Mouse (Mus musculus) midbrain, postnatal 0 days (tissue): Measurements from ENCODE around the gene Mogat2. TPM values are rescaled to one million over a fixed set of nuclear protein-coding genes. Genes with fewer than 3 reads are reported as not detected.

Experiments
- ATAC-seq: fragments of 200-750 bp; cut with Nextera tagmentation; 2 replicates; pipeline ENCODE4 v1.8.0; 2017; ENCODE audit warnings: moderate number of reproducible peaks, mild to moderate bottlenecking, moderate TSS enrichment, moderate library complexity; ENCODE audit not compliant: low FRiP score
- DNase-seq: peaks from one replicate; pipeline ENCODE4 v3.0.0-alpha.2; 2015; ENCODE audit warnings: low spot score
- H3K27ac ChIP-seq: fragments of 300-500 bp; sonication (generic); 2 replicates; pipeline ENCODE4 v1.5.1; 2014; ENCODE audit warnings: low read depth, mild to moderate bottlenecking, low read length, mixed read lengths
- H3K27me3 ChIP-seq: fragments of 300-500 bp; sonication (generic); 2 replicates; pipeline ENCODE4 v1.6.1; 2014; ENCODE audit warnings: low read length, control low read depth, mixed read lengths; ENCODE audit not compliant: insufficient read depth
- H3K36me3 ChIP-seq: fragments of 300-500 bp; sonication (generic); 2 replicates; pipeline ENCODE4 v1.6.1; 2014; ENCODE audit warnings: low read length, control low read depth, mixed read lengths; ENCODE audit not compliant: insufficient read depth
- H3K4me1 ChIP-seq: fragments of 300-500 bp; sonication (generic); 2 replicates; pipeline ENCODE4 v1.6.1; 2014; ENCODE audit warnings: mild to moderate bottlenecking, control low read depth, antibody characterized with exemption, low read length, mixed read lengths; ENCODE audit not compliant: insufficient read depth
- H3K4me2 ChIP-seq: fragments of 300-500 bp; sonication (generic); 2 replicates; pipeline ENCODE4 v1.6.1; 2014; ENCODE audit warnings: low read depth, mild to moderate bottlenecking, low read length, mixed read lengths; ENCODE audit not compliant: poor library complexity, severe bottlenecking
- H3K4me3 ChIP-seq: fragments of 300-500 bp; sonication (generic); 2 replicates; pipeline ENCODE4 v1.5.1; 2014; ENCODE audit warnings: low read depth, mild to moderate bottlenecking, low read length, moderate library complexity
- H3K9ac ChIP-seq: fragments of 300-500 bp; sonication (generic); replicated peaks from 2 replicates; pipeline ENCODE4 v1.6.1; 2014; ENCODE audit warnings: mild to moderate bottlenecking, low read length, moderate library complexity, mixed read lengths; ENCODE audit not compliant: poor library complexity, severe bottlenecking
- H3K9me3 ChIP-seq: fragments of 300-500 bp; sonication (generic); 2 replicates; pipeline ENCODE4 v1.6.1; 2016; ENCODE audit warnings: low read length, control low read depth
- CTCF ChIP-seq: IDR thresholded peaks from 2 replicates; pipeline ENCODE4 v1.5.1; 2016; ENCODE audit warnings: antibody characterized with exemption, mild to moderate bottlenecking
- WGBS: fragments of 180-500 bp; shearing (Covaris S2); extraction: QIAGEN DNeasy Blood & Tissue Kit; methylation state at CpG from one replicate; pipeline ENCODE4 v1.1.7; 2014; 5-methylcytosine and 5-hydroxymethylcytosine counted together
- polyA plus RNA-seq: library from polyadenylated mRNA; unstranded; fragments of >200 nt; fragmentation: Nextera tagmentation; extraction: Ambion mirVana; gene quantifications from 2 replicates; pipeline ENCODE4 v1.2.1, GENCODE M21; 2015
- total RNA-seq: library from RNA; depleted of rRNA; stranded (reverse); fragments of >200 nt; gene quantifications from 2 replicates; pipeline ENCODE4 v1.2.3, GENCODE M21; 2014

Gene Mogat2
- total and polyA plus RNA-seq, 2 experiments from 2014 or later: 0.38 TPM; not detected in 1

DNA sequence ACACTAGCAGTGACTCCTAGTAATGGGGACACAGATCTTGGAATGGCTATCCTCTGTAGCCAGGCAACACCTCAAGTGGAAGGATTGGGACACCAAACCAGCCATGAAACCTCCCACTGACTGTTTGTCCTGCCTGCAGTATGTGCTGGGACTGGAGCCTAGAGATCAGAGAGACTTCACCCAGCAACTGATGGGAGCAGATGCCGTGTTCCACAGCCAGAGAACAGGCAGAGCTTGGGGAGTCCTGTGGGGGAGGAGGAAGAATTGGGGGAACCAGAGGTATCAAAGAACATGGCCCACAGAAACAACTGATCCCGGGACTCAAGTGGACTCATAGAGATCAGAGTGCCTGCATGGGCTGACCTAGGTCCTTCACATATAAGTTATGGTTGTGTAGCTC, 24.7 kb downstream of the Mogat2 start:
- Histone ChIP-seq H3K9ac (no peak overlapping the region), H3K9me3 (no peaks in the 10 kb centered on the region), H3K4me3 (no peak overlapping the region), H3K4me2 (no peak overlapping the region), H3K27ac (no peak overlapping the region), H3K27me3 (no peaks in the 10 kb centered on the region), H3K36me3 (no peaks in the 10 kb centered on the region), H3K4me1 (no peaks in the 10 kb centered on the region)
- ATAC-seq (no peak), DNase-seq (no peak)
- TF ChIP-seq CTCF: no peak
- 88% methylated on average over 2 of the region's 2 CpGs for WGBS

DNA sequence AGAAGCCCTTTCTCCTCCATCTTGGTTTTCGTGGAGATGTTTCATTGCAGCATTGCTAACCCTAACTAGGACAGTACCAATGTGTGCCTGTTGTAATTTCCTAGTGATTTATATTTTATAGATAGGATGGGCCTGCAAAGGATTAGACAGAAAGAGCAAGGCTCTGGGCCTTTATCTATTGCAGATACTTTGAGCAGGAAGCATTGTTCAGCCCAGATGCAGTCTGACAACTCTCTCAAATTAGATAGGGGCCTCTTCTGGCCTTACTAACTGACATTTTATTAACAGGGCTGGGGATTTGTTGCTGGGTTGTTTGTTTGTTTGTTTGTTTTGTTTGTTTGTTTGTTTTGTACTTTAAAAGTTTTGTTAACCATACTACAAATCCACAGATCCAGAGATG, 25.4 kb downstream of the Mogat2 start:
- Histone ChIP-seq H3K36me3 (no peaks in the 10 kb centered on the region), H3K4me3 (no peak overlapping the region), H3K4me2 (no peak overlapping the region), H3K4me1 (no peaks in the 10 kb centered on the region), H3K9ac (no peak overlapping the region), H3K27me3 (no peaks in the 10 kb centered on the region), H3K9me3 (no peaks in the 10 kb centered on the region), H3K27ac (no peak overlapping the region)
- TF ChIP-seq CTCF: no peak
- ATAC-seq (no peak), DNase-seq (no peak)
- 85% methylated on average over 1 of the region's 1 CpGs for WGBS

DNA sequence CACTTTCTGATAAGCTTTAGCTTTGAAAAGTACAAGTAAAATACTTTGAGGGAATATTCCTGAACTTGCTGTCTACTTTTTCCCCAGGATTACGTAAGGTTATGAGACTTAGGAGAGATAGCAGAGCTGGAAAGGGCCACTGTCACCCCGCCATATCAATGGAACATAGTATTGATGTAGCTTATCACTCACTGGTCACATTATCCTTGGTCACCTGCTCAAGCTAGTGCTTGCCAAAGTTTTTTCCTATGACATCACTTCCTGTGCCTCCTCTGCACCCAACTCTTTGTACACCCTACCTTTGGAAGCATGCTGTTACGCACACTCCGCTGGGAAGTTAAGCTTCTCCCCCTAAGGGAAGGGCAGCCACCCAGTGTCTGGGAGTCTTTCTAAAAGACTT, 29.7 kb downstream of the Mogat2 start:
- no peak overlapping the region for H3K9ac ChIP-seq
- no peaks in the 10 kb centered on the region for H3K27me3 ChIP-seq
- H3K4me3 ChIP-seq: no peak overlapping the region
- H3K9me3 ChIP-seq: no peaks in the 10 kb centered on the region
- TF ChIP-seq CTCF: no peak
- H3K27ac ChIP-seq: no peak overlapping the region
- 98% methylated on average over 4 of the region's 4 CpGs for WGBS
- DNase-seq: no peak
- no peak for ATAC-seq
- H3K4me1 ChIP-seq: no peaks in the 10 kb centered on the region
- no peaks in the 10 kb centered on the region for H3K36me3 ChIP-seq
- H3K4me2 ChIP-seq: no peak overlapping the region

DNA sequence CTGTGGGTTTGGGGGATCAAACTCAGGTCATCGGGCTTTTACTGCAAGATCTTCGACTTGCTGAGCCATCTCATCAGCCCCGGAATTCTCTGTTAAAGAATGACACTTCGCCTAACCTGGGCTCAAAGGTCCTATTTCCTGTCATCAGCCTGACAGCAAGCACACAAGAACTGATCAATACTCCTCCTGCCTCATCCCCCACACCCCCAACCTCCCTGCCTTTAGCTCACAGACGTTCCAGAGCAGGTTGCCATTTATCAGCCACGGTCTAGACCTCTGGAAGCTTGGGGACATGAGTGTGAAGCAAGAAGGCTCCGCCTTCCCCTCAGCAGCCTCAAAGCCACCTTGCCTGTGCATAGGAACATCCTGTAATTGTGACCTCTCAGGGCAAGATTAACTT, 32.1 kb downstream of the Mogat2 start:
- H3K27me3 ChIP-seq: no peaks in the 10 kb centered on the region
- H3K4me3 ChIP-seq: no peak overlapping the region
- H3K36me3 ChIP-seq: no peaks in the 10 kb centered on the region
- DNase-seq (no peak), ATAC-seq (no peak)
- H3K9ac ChIP-seq: no peak overlapping the region
- H3K4me2 ChIP-seq: no peak overlapping the region
- no peaks in the 10 kb centered on the region for H3K9me3 ChIP-seq
- 85% methylated on average over 7 of the region's 7 CpGs for WGBS
- TF ChIP-seq CTCF: no peak
- H3K27ac ChIP-seq: no peak overlapping the region
- H3K4me1 ChIP-seq: no peaks in the 10 kb centered on the region

DNA sequence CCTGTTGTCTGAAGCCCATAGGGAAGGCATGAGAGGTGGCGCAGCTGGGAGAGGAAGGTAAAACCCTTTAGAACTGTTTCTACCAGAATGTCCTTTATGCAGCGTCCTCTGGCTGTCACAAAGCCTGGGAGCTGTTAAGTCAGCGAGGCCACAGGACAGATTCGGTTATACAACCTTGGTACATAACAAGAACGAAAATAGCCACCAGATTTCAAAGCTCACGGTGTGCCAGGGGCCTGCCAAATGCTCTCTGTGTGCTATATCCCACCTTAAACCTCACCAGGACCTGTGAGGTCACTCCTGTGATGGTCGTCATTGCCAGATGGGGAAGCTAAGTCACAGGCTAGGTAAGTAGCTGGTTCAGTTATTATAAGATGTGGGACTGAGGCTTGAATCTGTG, 36.3 kb downstream of the Mogat2 start:
- no peak overlapping the region for H3K27ac ChIP-seq
- H3K4me2 ChIP-seq: no peak overlapping the region
- no peaks in the 10 kb centered on the region for H3K36me3 ChIP-seq
- no peaks in the 10 kb centered on the region for H3K27me3 ChIP-seq
- no peaks in the 10 kb centered on the region for H3K4me1 ChIP-seq
- H3K9ac ChIP-seq: no peak overlapping the region
- no peaks in the 10 kb centered on the region for H3K9me3 ChIP-seq
- ATAC-seq (no peak), DNase-seq (no peak)
- 86% methylated on average over 7 of the region's 7 CpGs for WGBS
- TF ChIP-seq CTCF: no peak
- H3K4me3 ChIP-seq: no peak overlapping the region

DNA sequence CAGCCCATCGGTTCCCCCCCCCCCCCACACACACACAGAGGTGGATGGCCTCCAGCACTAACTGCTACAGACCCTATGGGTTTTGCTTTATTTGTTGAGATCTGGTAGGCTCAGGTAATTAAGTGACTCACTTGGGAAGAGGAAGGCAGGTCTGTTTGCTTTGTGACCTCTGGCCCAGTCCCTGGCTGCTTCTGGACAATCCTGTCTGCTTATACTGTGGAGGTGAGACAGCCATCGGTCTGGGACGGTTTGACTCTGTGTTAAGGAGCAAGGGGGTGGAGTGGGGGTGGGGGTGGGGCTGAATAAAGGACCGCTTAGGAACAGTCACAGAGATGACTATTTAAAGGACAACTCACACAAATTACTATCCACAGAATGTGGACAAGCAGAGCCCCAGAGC, 38.1 kb downstream of the Mogat2 start:
- no peak for TF ChIP-seq CTCF
- 55% methylated on average over 4 of the region's 4 CpGs for WGBS
- Histone ChIP-seq H3K27ac (no peak overlapping the region), H3K9me3 (no peaks in the 10 kb centered on the region), H3K9ac (no peak overlapping the region), H3K4me2 (no peak overlapping the region), H3K4me1 (no peaks in the 10 kb centered on the region), H3K4me3 (no peak overlapping the region), H3K27me3 (no peaks in the 10 kb centered on the region), H3K36me3 (no peaks in the 10 kb centered on the region)
- DNase-seq: no peak
- ATAC-seq: no peak
